Mouse (Mus musculus) limb, embryonic 15.5 days (tissue): ENCODE results near the gene Crtc1. TPM values are rescaled to one million over a fixed set of nuclear protein-coding genes. Genes with fewer than 3 reads are reported as not detected.

Experiments used
- ATAC-seq: fragments of 200-750 bp; cut with Nextera tagmentation; 2 replicates; pipeline ENCODE4 v1.8.0; 2017; ENCODE audit warnings: low read depth, moderate TSS enrichment; ENCODE audit not compliant: insufficient number of reproducible peaks, low FRiP score, low TSS enrichment
- H3K27ac ChIP-seq: fragments of 300-500 bp; sonication (generic); 2 replicates; pipeline ENCODE4 v1.5.1; 2015; ENCODE audit warnings: moderate library complexity, mild to moderate bottlenecking, inconsistent platforms
- H3K27me3 ChIP-seq: fragments of 300-500 bp; sonication (generic); 2 replicates; pipeline ENCODE4 v1.6.1; 2015; ENCODE audit warnings: inconsistent platforms
- H3K36me3 ChIP-seq: fragments of 300-500 bp; sonication (generic); 2 replicates; pipeline ENCODE4 v1.6.1; 2015; ENCODE audit warnings: inconsistent platforms
- H3K4me1 ChIP-seq: fragments of 300-500 bp; sonication (generic); 2 replicates; pipeline ENCODE4 v1.6.1; 2015; ENCODE audit warnings: inconsistent platforms
- H3K4me2 ChIP-seq: fragments of 300-500 bp; sonication (generic); 2 replicates; pipeline ENCODE4 v1.6.1; 2015; ENCODE audit warnings: mild to moderate bottlenecking, inconsistent platforms
- H3K4me3 ChIP-seq: fragments of 300-500 bp; sonication (generic); 2 replicates; pipeline ENCODE4 v1.5.1; 2015; ENCODE audit warnings: mild to moderate bottlenecking, inconsistent platforms
- H3K9ac ChIP-seq: fragments of 300-500 bp; sonication (generic); 2 replicates; pipeline ENCODE4 v1.6.1; 2015; ENCODE audit warnings: inconsistent platforms
- H3K9me3 ChIP-seq: fragments of 300-500 bp; sonication (generic); 2 replicates; pipeline ENCODE4 v1.6.1; 2016; ENCODE audit warnings: inconsistent platforms
- WGBS: fragments of 180-500 bp; shearing (Covaris S2); methylation state at CpG from one replicate; pipeline ENCODE4 v1.1.7; 2015; 5-methylcytosine and 5-hydroxymethylcytosine counted together
- polyA plus RNA-seq: library from polyadenylated mRNA; unstranded; fragments of >200 nt; fragmentation: Nextera tagmentation; extraction: Ambion mirVana; gene quantifications from 2 replicates; pipeline ENCODE4 v1.2.1, GENCODE M21; 2015

The Crtc1 gene
- 22.2 and 22.4 TPM in 2 replicates for polyA plus RNA-seq

DNA sequence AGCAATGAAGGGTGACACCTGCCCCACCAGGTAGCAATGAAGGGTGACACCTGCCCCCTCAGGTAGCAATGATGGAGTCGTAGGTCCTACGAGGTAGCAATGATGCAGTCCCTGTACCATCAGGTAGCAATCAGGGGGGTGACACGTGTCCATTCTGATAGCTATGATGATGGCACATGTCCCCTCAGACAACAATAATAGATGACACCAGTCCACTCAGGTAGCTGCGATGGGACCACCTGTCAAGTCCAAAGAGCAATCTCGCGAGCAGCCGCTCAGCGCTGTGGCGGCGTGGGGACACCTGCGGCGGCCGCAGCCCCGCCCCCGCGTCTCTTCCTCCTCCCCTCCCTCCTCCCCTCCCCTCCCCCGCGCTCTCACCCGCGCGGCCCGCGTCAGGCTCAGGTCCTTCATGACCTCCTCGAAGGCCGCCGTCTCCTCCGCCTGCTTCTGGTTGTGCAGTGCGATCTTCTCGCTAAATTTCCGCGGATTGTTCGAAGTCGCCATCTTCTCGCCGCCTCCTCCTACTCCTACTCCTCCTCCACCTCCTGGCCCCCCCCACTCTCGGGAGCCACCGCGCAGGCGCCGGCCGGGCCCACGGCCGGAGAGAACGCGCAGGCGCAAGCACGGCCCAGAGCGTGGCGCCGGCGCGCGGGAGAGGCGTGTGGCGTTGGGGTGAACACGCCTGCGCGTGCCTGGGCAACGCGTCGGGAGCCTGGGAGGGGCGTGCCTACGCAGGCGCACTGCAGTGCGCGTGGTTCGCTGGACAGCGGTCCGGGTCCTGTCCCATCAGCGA lies at the start of gene Crtc1:
Crtc1 (minus strand) TSS at position 525 of the 793 bp plus-strand sequence.
- H3K4me3 ChIP-seq, result peak within 1 kb of the TSS; percentile 58
- H3K4me2 ChIP-seq, result peak within 1 kb of the TSS; percentile 87
- H3K9me3 ChIP-seq, result no peaks in the 10 kb centered on the region
- ATAC-seq, result peak; percentile 96
- H3K4me1 ChIP-seq, result peaks cover 17% of the 10 kb centered on the region
- H3K36me3 ChIP-seq, result peaks cover 4% of the 10 kb centered on the region; the same call in 1 of the 2 replicates
- WGBS, result under 1% methylated on average over 59 of the region's 70 CpGs
- H3K9ac ChIP-seq, result peak within 1 kb of the TSS; percentile 64
- H3K27me3 ChIP-seq, result no peaks in the 10 kb centered on the region
- peak within 1 kb of the TSS; percentile 78 for H3K27ac ChIP-seq

DNA sequence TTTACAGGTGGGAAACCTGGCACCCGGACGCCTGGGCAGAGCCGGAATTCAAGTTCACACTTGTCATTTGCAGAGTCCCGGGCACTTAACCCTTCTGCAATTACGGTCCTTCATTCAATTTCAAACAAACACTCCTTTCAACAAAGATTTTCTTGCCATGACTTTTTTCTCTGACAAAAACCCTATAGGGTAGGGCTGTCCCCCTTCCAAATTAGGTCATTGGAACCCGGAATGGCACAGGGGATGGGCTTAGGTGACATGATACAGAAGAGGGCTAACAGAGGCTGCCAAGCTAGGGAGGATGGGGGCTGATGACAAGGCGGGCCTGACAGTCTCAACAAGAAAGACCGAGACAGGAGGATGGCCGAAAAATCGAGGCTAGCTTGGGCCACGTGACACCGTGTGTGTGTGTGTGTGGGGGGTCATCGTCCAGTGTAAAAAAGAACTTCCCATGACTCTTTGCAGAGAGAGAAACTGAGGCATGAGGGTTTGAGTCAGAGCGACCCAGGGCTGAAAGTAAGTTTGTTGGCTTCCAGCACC lies 49.6 kb upstream of the Crtc1 start:
- Histone ChIP-seq H3K4me2 (peak overlapping the region; percentile 64), H3K4me1 (peaks cover 68% of the 10 kb centered on the region), H3K27me3 (peaks cover 96% of the 10 kb centered on the region), H3K4me3 (peak overlapping the region; percentile 34), H3K27ac (no peak overlapping the region), H3K36me3 (no peaks in the 10 kb centered on the region), H3K9ac (no peak overlapping the region), H3K9me3 (no peaks in the 10 kb centered on the region)
- 2% methylated on average over 14 of the region's 14 CpGs for WGBS
- ATAC-seq, result no peak

DNA sequence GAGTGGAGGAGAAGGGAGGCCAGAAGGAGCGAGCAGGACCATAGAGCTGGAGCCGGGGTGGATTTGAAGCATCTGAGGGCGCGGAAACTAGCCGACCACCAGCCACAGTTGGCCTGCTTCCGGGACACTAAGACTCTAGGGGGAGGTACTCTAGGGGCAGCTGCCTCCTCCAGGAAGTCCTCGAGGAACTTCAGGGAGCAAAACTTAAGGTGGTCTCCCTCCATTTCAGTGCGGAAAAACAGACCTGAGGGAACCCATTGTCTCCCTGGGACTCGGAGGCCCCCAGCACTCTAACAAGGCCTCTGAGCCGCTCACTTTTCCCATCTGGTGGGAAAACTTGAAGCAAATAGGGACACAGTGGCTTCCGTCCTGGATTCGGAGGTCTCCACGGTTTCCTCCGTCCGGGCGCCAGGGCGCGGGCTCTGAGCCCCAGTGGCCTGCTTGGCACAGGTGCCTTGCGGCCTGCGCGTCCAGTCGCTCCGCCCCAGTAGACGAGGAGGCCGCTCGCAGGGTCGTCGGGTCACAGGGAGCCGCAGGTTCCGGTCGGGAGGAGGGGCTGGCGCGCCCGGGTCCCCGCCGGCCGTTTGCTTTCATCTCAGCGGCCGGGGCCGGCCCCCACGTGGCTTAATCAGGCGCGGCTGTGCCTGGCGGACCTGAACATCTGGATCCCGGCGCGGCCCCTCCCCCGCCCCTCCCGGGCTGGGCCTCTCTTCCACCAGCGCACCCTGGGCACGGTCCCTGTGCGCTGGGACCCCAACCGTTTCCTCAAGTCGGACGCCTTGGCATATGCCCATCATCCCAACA lies 48.8 kb upstream of the Crtc1 start:
- WGBS, result 4% methylated on average over 55 of the region's 55 CpGs
- Histone ChIP-seq H3K4me1 (peaks cover 60% of the 10 kb centered on the region), H3K36me3 (no peaks in the 10 kb centered on the region), H3K9ac (no peak overlapping the region), H3K4me3 (peak overlapping the region; percentile 30), H3K27ac (no peak overlapping the region), H3K4me2 (peak overlapping the region; percentile 64), H3K9me3 (no peaks in the 10 kb centered on the region), H3K27me3 (peaks cover 89% of the 10 kb centered on the region)
- 0 out of 2 replicates have a peak, but pooled peaks have one; percentile 16 for ATAC-seq

DNA sequence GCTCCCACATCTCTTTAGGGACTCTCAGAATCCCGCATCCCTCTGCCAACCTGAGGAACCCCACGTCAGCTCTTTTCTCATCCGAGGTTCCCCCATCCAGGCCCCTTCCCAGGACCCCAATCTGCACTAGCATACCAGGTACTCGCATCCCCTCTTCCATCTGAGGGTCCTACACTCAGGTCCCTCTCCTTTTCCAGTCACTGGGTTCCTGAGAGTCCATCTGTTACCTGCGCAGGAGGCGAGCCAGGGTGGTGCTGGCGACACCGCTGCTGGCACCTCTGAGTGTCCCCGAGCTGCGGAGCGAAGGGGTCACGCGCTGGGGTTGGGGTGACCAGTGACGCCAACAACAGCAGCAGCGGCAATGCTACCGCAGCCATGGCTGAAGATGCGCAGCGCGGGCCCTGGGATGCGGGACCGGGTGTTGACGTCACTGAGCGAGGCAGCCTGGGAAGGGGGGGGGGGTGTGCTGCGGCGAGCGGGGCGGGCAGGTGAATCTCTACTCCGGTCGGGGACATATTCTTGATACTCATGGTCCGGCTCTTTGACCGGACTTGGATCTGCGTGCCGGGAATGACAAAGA lies 47.7 kb upstream of the Crtc1 start, which contains the start of gene Tmem59l:
Tmem59l (minus strand) TSS at position 418 of the 580 bp plus-strand sequence.
- peak within 1 kb of the TSS; percentile 64 for H3K4me2 ChIP-seq

DNA sequence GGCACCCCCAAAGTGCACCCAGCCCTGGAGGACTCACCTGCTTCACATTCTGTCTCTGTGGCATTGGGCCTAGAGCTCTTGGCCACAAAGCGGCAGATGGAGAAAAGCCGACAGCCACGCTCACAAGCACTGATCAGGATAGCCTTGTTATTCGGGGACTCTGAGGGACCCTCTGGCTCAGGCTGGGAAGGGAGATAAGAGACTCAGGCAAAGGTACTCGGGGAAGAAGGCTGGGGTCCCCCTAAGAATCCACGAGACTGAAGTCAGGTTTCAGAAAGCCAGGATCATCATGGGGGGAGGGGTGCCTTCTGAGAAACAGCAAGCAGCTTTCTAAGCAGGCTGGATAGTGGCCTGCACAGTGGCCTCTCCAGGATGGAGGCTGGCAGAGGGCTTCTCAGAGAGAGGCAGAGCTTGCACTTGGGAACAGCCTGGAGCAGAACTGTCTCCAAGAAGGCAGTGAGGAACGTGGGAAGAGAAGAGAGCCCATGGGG lies 46.9 kb upstream of the Crtc1 start:
- 0 out of 2 replicates have a peak, but pooled peaks have one; percentile 17 for ATAC-seq
- Histone ChIP-seq H3K4me2 (no peak overlapping the region), H3K9me3 (no peaks in the 10 kb centered on the region), H3K9ac (no peak overlapping the region), H3K27ac (no peak overlapping the region), H3K4me3 (no peak overlapping the region), H3K36me3 (no peaks in the 10 kb centered on the region), H3K27me3 (peaks cover 70% of the 10 kb centered on the region), H3K4me1 (peaks cover 40% of the 10 kb centered on the region)
- WGBS, result 56% methylated on average over 7 of the region's 7 CpGs

More for the DNA sequence above, 47.7 kb upstream of the Crtc1 start, which contains the start of gene Tmem59l:
- peaks cover 48% of the 10 kb centered on the region for H3K4me1 ChIP-seq
- H3K27me3 ChIP-seq, result peaks cover 78% of the 10 kb centered on the region
- WGBS, result 8% methylated on average over 33 of the region's 33 CpGs
- 0 out of 2 replicates have a peak within 1 kb of the TSS, but pooled peaks have one; percentile 10 for H3K9ac ChIP-seq
- H3K36me3 ChIP-seq, result no peaks in the 10 kb centered on the region
- peak within 1 kb of the TSS; percentile 30 for H3K4me3 ChIP-seq
- H3K9me3 ChIP-seq, result no peaks in the 10 kb centered on the region
- no peak within 1 kb of the TSS for H3K27ac ChIP-seq
- no peak for ATAC-seq

DNA sequence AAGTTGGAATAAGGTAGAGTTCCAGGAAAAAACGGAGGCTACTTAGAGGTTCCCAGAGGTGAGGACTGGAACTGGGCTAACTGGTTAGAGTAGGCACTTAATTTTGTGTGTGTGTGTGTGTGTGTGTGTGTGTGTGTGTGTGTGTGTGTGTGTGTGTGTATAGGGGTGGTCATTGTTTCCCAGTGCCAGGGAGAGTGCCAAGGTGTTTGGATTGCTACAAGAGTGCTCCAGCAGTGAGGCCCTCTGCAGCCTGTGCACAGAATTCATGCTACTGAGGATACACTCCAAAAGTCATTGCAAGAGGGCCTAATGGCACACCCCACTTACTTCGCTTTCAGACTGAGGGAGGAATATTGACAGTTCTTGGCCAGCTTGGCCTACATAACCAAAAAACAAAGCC lies 43.6 kb upstream of the Crtc1 start:
- H3K36me3 ChIP-seq, result no peaks in the 10 kb centered on the region
- H3K27ac ChIP-seq, result no peak overlapping the region
- no peak overlapping the region for H3K4me2 ChIP-seq
- H3K9ac ChIP-seq, result no peak overlapping the region
- H3K4me1 ChIP-seq, result peaks cover 8% of the 10 kb centered on the region
- no peak for ATAC-seq
- no peaks in the 10 kb centered on the region for H3K9me3 ChIP-seq
- H3K27me3 ChIP-seq, result peaks cover 37% of the 10 kb centered on the region
- no peak overlapping the region for H3K4me3 ChIP-seq
- 68% methylated on average over 2 of the region's 2 CpGs for WGBS

DNA sequence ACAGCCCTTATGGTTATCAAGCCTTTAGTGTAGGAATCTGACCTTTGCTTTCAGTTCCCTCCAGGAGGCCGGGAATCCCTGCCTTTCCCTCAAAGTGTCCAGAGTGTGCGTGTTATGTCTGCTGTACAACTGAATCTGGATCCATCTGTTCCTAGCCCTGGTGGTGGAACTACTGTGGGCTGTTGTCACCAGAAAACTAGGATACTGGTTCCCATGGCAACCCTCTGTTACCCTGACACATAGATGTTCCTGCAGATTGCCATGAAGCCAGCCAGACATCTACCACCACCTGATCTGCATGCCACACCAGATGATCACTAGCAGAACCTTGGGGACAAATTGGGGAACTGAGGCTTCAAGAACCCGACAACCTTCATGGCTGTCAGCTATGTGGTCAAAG lies 42.5 kb upstream of the Crtc1 start:
- Histone ChIP-seq H3K9ac (no peak overlapping the region), H3K27ac (no peak overlapping the region), H3K4me1 (peaks cover 10% of the 10 kb centered on the region), H3K4me3 (no peak overlapping the region), H3K4me2 (no peak overlapping the region), H3K9me3 (no peaks in the 10 kb centered on the region), H3K27me3 (peaks cover 30% of the 10 kb centered on the region), H3K36me3 (no peaks in the 10 kb centered on the region)
- WGBS, result 84% methylated on average over 3 of the region's 3 CpGs
- ATAC-seq, result no peak

DNA sequence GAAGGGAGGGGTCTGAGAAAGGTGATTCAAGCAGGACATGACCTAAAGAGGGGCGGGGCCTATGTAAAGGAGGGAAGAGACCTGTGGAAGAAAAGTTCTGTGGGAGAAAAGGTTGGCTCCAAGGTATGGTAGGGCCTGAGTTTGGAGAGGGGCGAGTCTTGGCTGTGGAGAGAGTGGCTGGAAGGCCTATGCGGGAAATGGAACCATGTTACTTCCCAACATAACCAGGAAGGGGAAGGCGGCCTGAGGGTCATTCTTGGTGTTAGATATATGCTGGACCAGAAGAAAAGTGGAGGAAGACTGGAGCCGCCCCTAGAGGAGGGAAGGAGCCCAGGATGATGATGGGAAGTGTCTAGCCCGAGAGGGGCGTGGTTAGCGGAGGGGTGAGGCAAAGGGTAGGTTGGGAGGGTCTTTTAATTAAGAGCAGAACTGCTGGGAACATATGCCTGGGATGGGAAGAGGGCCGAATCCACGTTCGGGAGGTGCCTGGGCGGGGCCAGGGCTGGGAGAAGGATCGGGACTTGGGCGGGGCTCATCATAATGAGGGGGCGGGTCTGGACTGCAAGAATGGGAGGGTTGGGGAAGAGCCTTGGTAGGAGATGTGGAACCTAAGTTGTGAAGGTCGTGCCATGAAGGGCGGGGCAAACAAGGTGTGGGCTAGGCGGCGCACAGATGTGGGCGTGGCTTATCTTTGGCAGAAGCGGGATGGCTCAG lies 38.0 kb upstream of the Crtc1 start:
- Histone ChIP-seq H3K9me3 (no peaks in the 10 kb centered on the region), H3K36me3 (0 out of 2 replicates have a peak, but pooled peaks cover 3% of the 10 kb centered on the region), H3K4me2 (peak overlapping the region; percentile 85), H3K9ac (no peak overlapping the region), H3K4me3 (peak overlapping the region; percentile 89), H3K27ac (peak overlapping the region; percentile 5; the same call in 1 of the 2 replicates), H3K27me3 (no peaks in the 10 kb centered on the region), H3K4me1 (peaks cover 24% of the 10 kb centered on the region)
- 2% methylated on average over 21 of the region's 21 CpGs for WGBS
- ATAC-seq, result peak; percentile 46; the same call in 1 of the 2 replicates

DNA sequence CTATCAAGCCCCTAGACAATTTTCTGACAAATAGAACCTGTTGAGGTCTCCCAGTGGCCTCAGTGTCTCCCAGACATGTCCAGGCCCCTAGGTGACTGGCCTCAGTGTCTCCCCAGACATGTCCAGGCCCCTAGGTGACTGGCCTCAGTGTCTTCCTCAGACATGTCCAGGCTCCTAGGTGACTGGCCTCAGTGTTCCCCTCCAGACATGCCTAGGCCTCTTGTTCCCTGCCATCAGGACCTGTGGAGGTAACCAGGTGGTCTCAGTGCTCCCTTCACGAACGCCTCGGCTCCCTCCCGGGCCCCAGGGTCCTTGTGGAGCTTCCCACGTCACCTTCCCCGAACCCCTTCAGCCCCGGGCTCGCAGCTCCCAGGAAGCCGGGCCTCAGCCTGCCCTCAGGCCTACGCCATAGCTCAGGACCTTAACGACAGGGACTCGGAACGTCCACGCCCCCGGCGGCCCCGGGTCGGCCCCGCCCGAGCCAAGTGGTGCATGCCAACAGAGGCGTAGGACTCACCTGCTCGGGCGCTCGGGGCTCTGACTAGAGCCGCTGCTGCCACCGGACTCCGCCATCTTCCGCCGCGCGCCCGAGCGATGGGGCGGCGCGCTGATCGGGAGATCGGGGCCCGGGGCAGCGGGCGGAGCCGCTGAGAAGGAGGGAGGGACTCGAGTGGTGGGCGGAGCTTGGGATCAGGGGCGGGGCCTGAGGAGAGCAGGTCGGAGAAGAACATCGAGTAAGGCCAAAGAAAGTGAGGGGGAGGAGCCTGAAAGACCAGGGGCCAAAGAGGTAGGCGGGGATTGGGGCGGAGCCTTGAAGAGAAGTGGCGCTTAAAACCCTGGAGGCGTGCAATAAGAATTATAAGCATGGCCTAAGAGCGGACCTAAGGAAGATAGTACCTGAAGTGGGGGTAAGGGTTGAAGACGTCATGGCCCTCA lies 37.2 kb upstream of the Crtc1 start, which contains the start of gene Klhl26:
Klhl26 (minus strand) TSS at position 636 of the 936 bp plus-strand sequence.
- H3K4me2 ChIP-seq, result peak within 1 kb of the TSS; percentile 85
- ATAC-seq, result peak; percentile 88
- H3K27ac ChIP-seq, result peak within 1 kb of the TSS; percentile 77
- H3K27me3 ChIP-seq, result no peaks in the 10 kb centered on the region
- peaks cover 24% of the 10 kb centered on the region for H3K4me1 ChIP-seq
- peak within 1 kb of the TSS; percentile 89 for H3K4me3 ChIP-seq
- peak within 1 kb of the TSS; percentile 93 for H3K9ac ChIP-seq
- H3K9me3 ChIP-seq, result no peaks in the 10 kb centered on the region
- 0 out of 2 replicates have a peak, but pooled peaks cover 3% of the 10 kb centered on the region for H3K36me3 ChIP-seq
- under 1% methylated on average over 53 of the region's 53 CpGs for WGBS

DNA sequence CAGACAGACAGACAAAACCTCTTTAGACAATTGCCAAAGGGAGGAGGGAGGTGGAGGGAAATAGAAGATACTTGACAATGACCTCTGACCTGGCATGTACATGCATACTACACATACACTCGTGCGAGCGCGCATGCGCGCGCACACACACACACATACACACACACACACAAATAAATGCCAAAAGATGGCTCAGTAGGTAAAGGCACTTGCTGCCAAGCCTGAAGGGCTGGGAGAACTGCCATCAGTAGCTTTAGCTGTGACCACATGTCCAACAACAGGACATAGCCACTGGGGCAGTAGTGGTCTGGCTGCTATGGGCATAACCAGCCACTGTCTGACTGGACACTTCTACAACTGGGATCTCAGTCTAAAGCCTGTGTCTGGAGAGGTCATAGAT lies 32.5 kb upstream of the Crtc1 start:
- H3K36me3 ChIP-seq, result 0 out of 2 replicates have a peak, but pooled peaks cover 3% of the 10 kb centered on the region
- H3K4me2 ChIP-seq, result no peak overlapping the region
- H3K27ac ChIP-seq, result no peak overlapping the region
- H3K9me3 ChIP-seq, result no peaks in the 10 kb centered on the region
- peaks cover 45% of the 10 kb centered on the region for H3K4me1 ChIP-seq
- 96% methylated on average over 7 of the region's 7 CpGs for WGBS
- H3K4me3 ChIP-seq, result no peak overlapping the region
- no peaks in the 10 kb centered on the region for H3K27me3 ChIP-seq
- no peak overlapping the region for H3K9ac ChIP-seq
- no peak for ATAC-seq
